Mouse (Mus musculus): ENCODE data around the gene Rab5b. TPM values are rescaled to one million over a fixed set of nuclear protein-coding genes. Genes with fewer than 3 reads are reported as not detected.

Rab5b gene
- total RNA-seq, 2 experiments from 2014 or later: 90.3 to 94.5 TPM

GRCm38 (mm10) chr10:128674469-128675008 lies 21.5 kb downstream of the Rab5b start:
- peak overlapping the region; percentile 93 for H3K27ac ChIP-seq

DNA sequence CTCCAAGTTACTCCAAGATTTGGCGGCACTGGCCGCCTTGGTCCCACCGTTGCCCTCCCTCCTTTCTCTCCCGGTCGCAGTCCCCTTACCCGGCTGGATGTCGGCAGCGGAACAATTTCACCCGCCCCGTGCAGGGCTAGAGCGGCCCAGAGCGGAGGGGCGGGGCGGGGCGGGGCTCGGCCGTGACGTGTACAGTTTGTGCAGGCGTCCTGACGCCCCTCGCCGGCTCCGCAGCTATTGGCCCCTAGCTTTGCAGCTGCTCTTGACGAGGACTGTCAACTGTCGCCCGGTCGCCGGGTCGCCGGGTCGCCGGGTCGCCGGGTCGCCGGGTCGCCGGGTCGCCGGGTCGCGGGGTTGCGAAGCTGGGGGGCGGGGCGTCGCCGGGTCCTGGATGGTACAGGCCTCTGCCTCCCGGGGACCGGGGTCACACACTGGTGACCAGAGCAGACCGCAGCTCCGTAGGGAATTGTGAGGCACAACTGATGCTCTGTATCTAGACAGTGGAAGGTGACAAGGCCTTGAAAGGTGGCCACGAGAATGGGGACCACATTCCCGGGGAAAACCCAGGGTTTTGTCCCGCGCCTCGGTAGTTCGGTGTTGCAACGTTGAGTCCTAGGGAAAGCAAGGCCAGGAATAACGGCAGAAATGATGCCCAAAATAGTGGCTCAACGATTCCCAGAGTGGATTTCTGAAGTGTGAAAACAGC lies 22.1 kb downstream of the Rab5b start, which contains the start of gene Suox:
Gene Suox (minus strand): TSS at position 311 of the 706 bp plus-strand sequence.
- peak within 1 kb of the TSS; percentile 93 for H3K27ac ChIP-seq
- no peak for TF ChIP-seq CTCF (IDR thresholded peaks at IDR 0.05)
- H3K4me3 ChIP-seq: peak within 1 kb of the TSS; percentile 83
- peak; percentile 92 for DNase-seq
- intact Hi-C loops (cut with DNase I): loop anchor here (5.0 kb wide), 3 partner anchors 47 to 107 kb away; partner anchors contain the start of genes Pa2g4 and Rps26

More at GRCm38 (mm10) chr10:128674469-128675008, 21.5 kb downstream of the Rab5b start:
- intact Hi-C loops (cut with DNase I): loop anchor here (5.0 kb wide), 3 partner anchors 47 to 107 kb away; partner anchors contain the start of genes Pa2g4 and Rps26
- DNase-seq: no peak
- peak overlapping the region; percentile 83 for H3K4me3 ChIP-seq
- TF ChIP-seq CTCF (IDR thresholded peaks at IDR 0.05): peak; percentile 81

DNA sequence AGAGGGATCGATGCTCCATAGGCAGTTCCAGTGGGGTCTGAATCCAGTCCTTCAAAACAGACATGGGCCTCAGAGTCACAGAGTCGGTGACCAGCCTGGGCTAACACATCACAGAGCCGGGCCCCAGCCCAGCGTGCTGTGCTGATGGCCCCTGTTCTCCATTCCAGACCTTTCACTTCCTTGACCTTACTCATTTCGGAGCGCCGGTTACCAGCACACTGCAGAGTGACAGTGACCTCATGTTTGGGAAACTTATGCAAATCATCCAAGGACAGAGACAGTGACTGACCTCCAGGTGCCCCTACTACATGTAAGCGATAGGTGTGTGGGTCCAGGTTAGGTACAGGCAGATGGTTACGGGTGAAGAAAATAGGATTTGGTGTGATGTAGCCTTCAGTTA lies 24.9 kb downstream of the Rab5b start:
- H3K27ac ChIP-seq: no peak overlapping the region
- no peak for TF ChIP-seq CTCF (IDR thresholded peaks at IDR 0.05)
- intact Hi-C loops (cut with DNase I): loop anchor here (5.0 kb wide), 3 partner anchors 44 to 104 kb away; partner anchors contain the start of genes Pa2g4 and Rps26
- no peak for DNase-seq
- no peak overlapping the region for H3K4me3 ChIP-seq

- intact Hi-C loops (cut with DNase I): no loop called here
- H3K27ac ChIP-seq: no peak overlapping the region
- no peak for TF ChIP-seq CTCF (IDR thresholded peaks at IDR 0.05)
- peak overlapping the region; percentile 72 for H3K4me3 ChIP-seq
- DNase-seq: peak; percentile 46
Observed at GRCm38 (mm10) chr10:128668790-128669672, 27.0 kb downstream of the Rab5b start.

DNA sequence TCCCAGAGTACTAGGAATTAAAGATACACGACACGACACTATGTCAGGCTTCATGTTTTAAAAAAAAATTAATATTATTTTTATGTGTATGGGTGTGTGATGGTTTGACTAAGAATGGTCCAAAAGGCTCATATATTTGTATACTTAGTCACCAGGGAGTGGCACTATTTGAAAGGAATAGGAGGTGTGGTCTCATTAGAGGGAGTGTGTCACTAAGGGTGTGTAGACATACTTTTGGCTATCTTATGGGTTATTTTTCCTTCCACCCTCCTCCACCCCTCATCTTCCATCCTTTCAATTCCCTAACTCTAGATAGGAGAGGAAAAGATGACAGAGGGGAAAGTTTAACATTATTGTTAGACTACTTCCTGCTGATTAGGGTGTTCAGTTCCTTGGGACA lies 30.3 kb downstream of the Rab5b start:
- Histone ChIP-seq H3K4me3 (no peak overlapping the region), H3K27ac (no peak overlapping the region)
- TF ChIP-seq CTCF (IDR thresholded peaks at IDR 0.05): no peak
- no peak for DNase-seq
- intact Hi-C loops (cut with DNase I): no loop called here

GRCm38 (mm10) chr10:128665307-128665706 lies 30.8 kb downstream of the Rab5b start:
- TF ChIP-seq CTCF (IDR thresholded peaks at IDR 0.05): no peak
- no peak for DNase-seq
- H3K4me3 ChIP-seq: no peak overlapping the region
- intact Hi-C loops (cut with DNase I): no loop called here
- H3K27ac ChIP-seq: no peak overlapping the region

DNA sequence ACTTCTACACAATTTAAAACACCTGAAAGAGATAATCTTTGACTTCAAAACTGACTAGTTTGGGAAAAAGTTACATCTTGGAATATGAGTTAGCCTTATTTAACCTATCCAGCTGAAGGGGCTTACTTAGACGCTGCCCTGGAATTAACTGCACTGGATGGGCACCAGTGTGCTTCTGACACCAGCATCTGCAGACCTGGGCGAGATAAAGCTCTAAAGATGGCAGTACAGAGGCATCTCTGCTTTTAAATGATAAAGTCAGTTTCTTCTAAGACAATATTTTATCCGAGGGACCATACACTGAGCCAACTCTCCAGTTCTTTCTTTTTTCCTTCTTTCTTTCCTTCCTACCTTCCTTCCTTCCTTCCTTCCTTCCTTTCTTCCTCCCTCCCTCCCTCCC lies 31.3 kb downstream of the Rab5b start:
- Histone ChIP-seq H3K27ac (no peak overlapping the region), H3K4me3 (no peak overlapping the region)
- intact Hi-C loops (cut with DNase I): no loop called here
- no peak for TF ChIP-seq CTCF (IDR thresholded peaks at IDR 0.05)
- no peak for DNase-seq

- no peak for DNase-seq
- no peak overlapping the region for H3K27ac ChIP-seq
- no peak overlapping the region for H3K4me3 ChIP-seq
- intact Hi-C loops (cut with DNase I): no loop called here
- TF ChIP-seq CTCF (IDR thresholded peaks at IDR 0.05): no peak
Observed at GRCm38 (mm10) chr10:128663441-128664220, 32.4 kb downstream of the Rab5b start.

DNA sequence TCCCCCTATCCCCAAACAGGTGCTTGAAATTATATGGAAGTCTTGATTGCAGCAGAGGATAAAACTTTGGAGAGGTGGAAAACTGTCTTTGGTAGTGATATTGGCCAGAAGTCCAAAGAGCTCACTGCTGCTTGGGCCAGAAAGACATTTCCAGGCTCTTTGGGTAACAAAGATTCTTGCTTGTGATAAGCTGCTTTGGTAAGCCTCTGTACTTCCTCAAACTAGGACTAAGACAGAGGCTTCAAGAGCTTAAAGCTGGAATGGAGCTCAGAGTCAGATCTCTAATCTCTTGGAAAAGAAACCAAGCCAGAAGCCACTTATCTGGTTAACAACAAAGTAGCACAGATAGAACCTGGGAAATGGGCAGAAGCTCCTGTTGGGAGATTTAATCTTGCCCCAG lies 33.6 kb downstream of the Rab5b start:
- no peak for TF ChIP-seq CTCF (IDR thresholded peaks at IDR 0.05)
- Histone ChIP-seq H3K27ac (no peak overlapping the region), H3K4me3 (no peak overlapping the region)
- no peak for DNase-seq
- intact Hi-C loops (cut with DNase I): no loop called here

- no peak for TF ChIP-seq CTCF (IDR thresholded peaks at IDR 0.05)
- DNase-seq: no peak
- H3K27ac ChIP-seq: no peak overlapping the region
- intact Hi-C loops (cut with DNase I): no loop called here
- no peak overlapping the region for H3K4me3 ChIP-seq
Observed at GRCm38 (mm10) chr10:128659490-128659889, 36.6 kb downstream of the Rab5b start.

DNA sequence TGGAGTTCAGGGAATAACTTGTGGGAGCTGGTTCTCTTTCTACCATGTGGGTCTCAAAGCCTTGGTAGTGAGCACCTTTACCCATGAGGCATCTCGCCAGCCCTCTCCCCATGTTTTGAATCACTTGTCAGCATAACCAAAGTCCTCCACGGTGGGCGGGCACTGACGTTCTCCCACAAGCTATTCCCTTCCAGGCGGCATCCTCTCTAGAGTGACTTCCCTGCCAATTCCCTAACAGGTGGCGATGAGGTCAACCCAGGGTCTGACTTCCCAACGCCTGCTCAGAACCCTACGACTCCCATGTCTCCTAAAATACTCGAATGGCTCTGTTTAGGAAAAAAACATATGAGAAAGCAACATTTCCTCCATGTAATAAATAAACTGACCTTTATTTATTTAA lies 38.2 kb downstream of the Rab5b start:
- DNase-seq: no peak
- intact Hi-C loops (cut with DNase I): no loop called here

GRCm38 (mm10) chr10:128656731-128657130 lies 39.3 kb downstream of the Rab5b start:
- intact Hi-C loops (cut with DNase I): no loop called here
- DNase-seq: no peak
- no peak overlapping the region for H3K4me3 ChIP-seq
- H3K27ac ChIP-seq: no peak overlapping the region
- no peak for TF ChIP-seq CTCF (IDR thresholded peaks at IDR 0.05)

More for the DNA sequence above, 38.2 kb downstream of the Rab5b start:
- Histone ChIP-seq H3K27ac (no peak overlapping the region), H3K4me3 (no peak overlapping the region)
- no peak for TF ChIP-seq CTCF (IDR thresholded peaks at IDR 0.05)

Data from gastrocnemius, adult 2 months (tissue).